Mouse (Mus musculus): ENCODE measurements around the gene Sgsm1.

DNA sequence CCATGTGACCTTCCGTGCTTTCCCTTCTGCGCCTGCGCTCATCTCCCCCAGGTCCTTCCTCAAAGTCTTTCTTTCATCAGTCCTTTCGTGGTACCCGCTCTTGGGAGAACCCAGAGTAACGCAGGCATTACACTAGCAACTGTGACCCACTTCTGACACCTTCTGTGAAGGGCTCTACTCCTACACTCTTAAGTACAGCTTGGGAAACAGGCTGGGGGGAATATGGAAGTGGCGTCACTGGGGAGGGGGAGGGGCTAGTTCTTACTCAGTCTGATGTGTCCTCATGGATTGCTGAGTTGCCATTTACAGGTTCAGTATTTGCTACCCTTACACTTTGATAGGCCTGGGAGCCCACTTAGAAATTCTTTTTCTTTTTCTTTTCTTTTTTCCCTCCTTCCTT lies 29.0 kb downstream of the Sgsm1 start:
- TF ChIP-seq CTCF (conservative IDR thresholded peaks at IDR 0.05; ENCODE audit: insufficient read depth, insufficient read length, low read depth, low read length) (no peak), POLR2A (IDR thresholded peaks at IDR 0.05; ENCODE audit: low read depth, low read length) (no peak)
